Mouse (Mus musculus) thymus, postnatal 0 days (tissue): ENCODE measurements around the gene Nr2f1. TPM values are rescaled to one million over a fixed set of nuclear protein-coding genes. Genes with fewer than 3 reads are reported as not detected.
"Not testable (repeated sequence)": the region's sequence is repeated elsewhere in the genome, so short reads cannot be mapped to it uniquely, and the experiment has no call there.

Experiments
- DNase-seq: peaks from one replicate; pipeline ENCODE4 v3.0.0-alpha.2; 2015; ENCODE audit warnings: low spot score
- polyA plus RNA-seq: library from polyadenylated mRNA; unstranded; fragments of >200 nt; fragmentation: Nextera tagmentation; extraction: Ambion mirVana; gene quantifications from 2 replicates; pipeline ENCODE4 v1.2.1, GENCODE M21; 2015

Nr2f1 gene
- polyA plus RNA-seq: 1.1 and 1.5 TPM in 2 replicates

GRCm38 (mm10) chr13:78199642-78200160, at the start of gene Nr2f1:
Gene Nr2f1, minus strand, starts transcription at chr13:78199757.
- DNase-seq: no peak

- no peak for DNase-seq
Observed at GRCm38 (mm10) chr13:78221680-78222079, 22.1 kb upstream of the Nr2f1 start.

- not testable (repeated sequence) for DNase-seq
Observed at GRCm38 (mm10) chr13:78220238-78220637, 20.7 kb upstream of the Nr2f1 start.

- no peak for DNase-seq
Observed at GRCm38 (mm10) chr13:78215223-78215622, 15.7 kb upstream of the Nr2f1 start.

- no peak for DNase-seq
Observed at GRCm38 (mm10) chr13:78213155-78213554, 13.6 kb upstream of the Nr2f1 start.

GRCm38 (mm10) chr13:78212111-78212510, 12.6 kb upstream of the Nr2f1 start:
- no peak for DNase-seq

GRCm38 (mm10) chr13:78211231-78212010, 11.9 kb upstream of the Nr2f1 start:
- no peak for DNase-seq

- DNase-seq: no peak
Observed at GRCm38 (mm10) chr13:78210748-78211089, 11.2 kb upstream of the Nr2f1 start.

GRCm38 (mm10) chr13:78210029-78210747, 10.6 kb upstream of the Nr2f1 start:
- no peak for DNase-seq

GRCm38 (mm10) chr13:78209611-78210028, 10.1 kb upstream of the Nr2f1 start:
- DNase-seq: no peak

GRCm38 (mm10) chr13:78208689-78209410, 9.3 kb upstream of the Nr2f1 start:
- DNase-seq: no peak

GRCm38 (mm10) chr13:78207796-78208645, 8.5 kb upstream of the Nr2f1 start:
- DNase-seq: no peak

GRCm38 (mm10) chr13:78206891-78207430, 7.4 kb upstream of the Nr2f1 start:
- DNase-seq: no peak

GRCm38 (mm10) chr13:78205426-78205825, 5.9 kb upstream of the Nr2f1 start:
- DNase-seq: no peak

- no peak for DNase-seq
Observed at GRCm38 (mm10) chr13:78203348-78204061, 3.9 kb upstream of the Nr2f1 start.

GRCm38 (mm10) chr13:78202574-78203347, 3.2 kb upstream of the Nr2f1 start:
- no peak for DNase-seq

GRCm38 (mm10) chr13:78201871-78202565, 2.5 kb upstream of the Nr2f1 start:
- DNase-seq: no peak
